Mouse (Mus musculus) ES-Bruce4 (cell line): ENCODE measurements around the gene Acot11. TPM values are rescaled to one million over a fixed set of nuclear protein-coding genes. Genes with fewer than 3 reads are reported as not detected.
"Not testable (repeated sequence)": the region's sequence is repeated elsewhere in the genome, so short reads cannot be mapped to it uniquely, and the experiment has no call there.

Experiments used
- H3K27ac ChIP-seq: 2 replicates; pipeline ENCODE4 v1.5.1; 2012; ENCODE audit warnings: low read length, inconsistent platforms; ENCODE audit not compliant: insufficient read depth
- H3K27me3 ChIP-seq: 2 replicates; pipeline ENCODE4 v1.6.1; 2012; ENCODE audit warnings: mild to moderate bottlenecking, low read length, inconsistent platforms; ENCODE audit not compliant: control insufficient read depth, poor library complexity, insufficient read depth, severe bottlenecking
- H3K36me3 ChIP-seq: 2 replicates; pipeline ENCODE4 v1.6.1; 2012; ENCODE audit warnings: inconsistent platforms, mild to moderate bottlenecking, low read length, moderate library complexity; ENCODE audit not compliant: control insufficient read depth, poor library complexity, insufficient read depth, severe bottlenecking
- H3K4me1 ChIP-seq: one replicate; pipeline ENCODE4 v1.8.1; 2011; ENCODE audit warnings: low read length; ENCODE audit not compliant: control insufficient read depth, insufficient read depth
- H3K4me3 ChIP-seq: 2 replicates; pipeline ENCODE4 v1.5.1; 2011; ENCODE audit warnings: low read depth, mild to moderate bottlenecking, low read length
- H3K9ac ChIP-seq: 2 replicates; pipeline ENCODE4 v1.6.1; 2012; ENCODE audit warnings: low read depth, mild to moderate bottlenecking, inconsistent platforms; ENCODE audit not compliant: poor library complexity, severe bottlenecking
- H3K9me3 ChIP-seq: replicated peaks from 2 replicates; pipeline ENCODE4 v1.6.1; 2012; ENCODE audit warnings: mild to moderate bottlenecking, low read length, inconsistent platforms; ENCODE audit not compliant: control insufficient read depth, poor library complexity, insufficient read depth, severe bottlenecking
- CTCF ChIP-seq: IDR thresholded peaks from one replicate; pipeline ENCODE4 v1.8.1; 2011; ENCODE audit warnings: low read depth, low read length
- EP300 ChIP-seq: IDR thresholded peaks from 2 replicates; pipeline ENCODE4 v1.6.1; 2011; ENCODE audit warnings: low read depth, low read length; ENCODE audit not compliant: insufficient read depth
- POLR2A ChIP-seq: IDR thresholded peaks from one replicate; pipeline ENCODE4 v1.8.1; 2011; ENCODE audit warnings: low read length; ENCODE audit not compliant: insufficient read depth
- polyA plus RNA-seq: library from polyadenylated mRNA; stranded (reverse); fragments of >200 nt; gene quantifications from 2 replicates; pipeline ENCODE4 v1.2.4, GENCODE M21; 2011; ENCODE audit warnings: low read depth; ENCODE audit not compliant: missing spikeins, insufficient read depth, insufficient read length

The Acot11 gene
- polyA plus RNA-seq, 1 experiment = 3.8 TPM

DNA sequence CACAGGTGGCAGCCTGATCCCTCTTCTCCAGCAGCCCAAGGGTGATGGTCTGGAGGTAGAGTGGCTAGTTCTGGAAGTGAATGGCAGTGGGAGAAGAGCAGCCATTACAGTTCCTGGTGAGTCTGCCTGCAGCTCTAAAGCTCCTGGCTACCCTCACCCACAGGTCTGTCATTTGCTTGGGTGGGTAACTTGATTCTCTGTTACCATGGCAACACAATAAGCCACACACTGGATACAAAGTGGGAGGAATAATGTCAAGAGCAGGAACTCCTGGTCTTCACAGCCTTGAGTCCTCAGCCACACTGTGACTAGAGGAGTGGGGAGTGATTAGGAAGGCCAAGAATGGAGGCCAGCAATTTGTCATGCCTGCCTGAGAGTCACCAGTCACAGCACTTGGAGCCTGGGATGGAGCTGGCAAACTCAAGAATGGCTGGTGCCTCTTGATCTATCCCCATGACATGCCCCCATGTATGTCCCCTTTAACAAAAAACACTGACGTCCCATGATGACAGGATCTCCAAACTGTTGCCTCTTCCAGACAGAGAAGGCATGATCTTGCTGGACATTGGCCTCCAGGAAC is 57.7 kb downstream of the Acot11 start:
- no peaks in the 10 kb centered on the region for H3K9me3 ChIP-seq
- H3K4me3 ChIP-seq = no peak overlapping the region
- no peak overlapping the region for H3K9ac ChIP-seq
- H3K27me3 ChIP-seq = no peaks in the 10 kb centered on the region
- no peaks in the 10 kb centered on the region for H3K36me3 ChIP-seq
- TF ChIP-seq EP300 = no peak
- TF ChIP-seq POLR2A = no peak
- no peak overlapping the region for H3K27ac ChIP-seq
- H3K4me1 ChIP-seq = no peaks in the 10 kb centered on the region

DNA sequence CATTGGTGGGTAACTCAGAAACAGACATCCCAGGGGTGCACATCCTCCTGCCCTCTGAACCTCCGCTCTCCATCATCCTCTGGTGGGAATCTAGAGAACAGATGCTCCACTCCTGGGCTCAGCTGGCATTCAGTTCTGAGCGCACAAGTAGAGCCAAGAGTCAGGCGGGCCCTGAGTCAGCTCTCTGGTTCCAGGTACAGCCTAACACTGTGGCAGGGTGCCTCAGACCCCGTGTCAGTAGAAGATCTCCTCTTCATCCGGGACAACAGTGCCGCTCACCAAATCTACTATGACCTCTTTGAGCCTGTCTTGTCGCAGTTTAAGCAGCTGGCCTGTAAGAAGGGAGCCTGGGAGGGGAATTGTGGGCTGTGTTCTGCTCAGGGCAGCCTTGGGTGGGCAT is 58.9 kb downstream of the Acot11 start:
- Histone ChIP-seq H3K9ac (no peak overlapping the region), H3K4me1 (no peaks in the 10 kb centered on the region), H3K9me3 (no peaks in the 10 kb centered on the region), H3K4me3 (no peak overlapping the region), H3K36me3 (no peaks in the 10 kb centered on the region), H3K27me3 (no peaks in the 10 kb centered on the region), H3K27ac (no peak overlapping the region)
- no peak for TF ChIP-seq EP300
- no peak for TF ChIP-seq POLR2A
- TF ChIP-seq CTCF = no peak

DNA sequence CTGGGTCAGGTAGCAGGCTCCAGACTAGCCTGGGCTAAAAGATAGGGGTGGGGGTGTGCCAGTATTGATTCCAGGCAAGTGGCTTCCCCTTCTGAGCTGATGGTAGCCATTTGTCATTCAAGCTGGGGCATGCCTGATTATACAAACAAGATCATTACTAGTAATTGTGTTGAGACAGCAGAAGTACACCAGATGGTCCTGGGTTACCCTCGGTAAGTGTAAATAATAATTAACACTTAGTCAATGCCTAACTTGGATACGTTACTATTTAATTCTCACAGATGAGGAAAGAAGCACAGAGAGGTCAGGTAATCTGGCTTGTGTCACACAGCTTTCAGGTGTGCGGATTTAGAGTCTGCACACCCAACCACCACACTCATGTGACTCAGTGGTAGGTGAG is 66.9 kb downstream of the Acot11 start:
- H3K9ac ChIP-seq = no peak overlapping the region
- H3K4me3 ChIP-seq = no peak overlapping the region
- no peaks in the 10 kb centered on the region for H3K27me3 ChIP-seq
- no peak overlapping the region for H3K27ac ChIP-seq
- H3K4me1 ChIP-seq = no peaks in the 10 kb centered on the region
- no peaks in the 10 kb centered on the region for H3K36me3 ChIP-seq
- no peak for TF ChIP-seq POLR2A
- TF ChIP-seq CTCF = no peak
- no peak for TF ChIP-seq EP300
- H3K9me3 ChIP-seq = no peaks in the 10 kb centered on the region

DNA sequence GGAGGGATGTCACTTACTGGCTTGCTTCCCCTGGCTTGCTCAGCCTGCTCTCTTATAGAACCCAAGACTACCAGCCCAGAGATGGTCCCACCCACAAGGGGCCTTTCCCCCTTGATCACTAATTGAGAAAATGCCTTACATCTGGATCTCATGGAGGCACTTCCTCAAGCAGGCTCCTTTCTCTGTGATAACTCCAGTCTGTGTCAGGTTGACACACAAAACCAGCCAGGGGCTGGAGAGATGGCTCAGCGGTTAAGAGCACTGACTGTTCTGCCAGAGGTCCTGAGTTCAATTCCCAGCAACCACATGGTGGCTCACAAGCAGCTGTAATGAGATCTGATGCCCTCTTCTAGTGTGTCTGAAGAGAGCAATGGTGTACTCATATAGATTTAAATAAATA is 67.9 kb downstream of the Acot11 start:
- not testable (repeated sequence) for H3K4me1 ChIP-seq, H3K9me3 ChIP-seq, H3K36me3 ChIP-seq, H3K27ac ChIP-seq, H3K27me3 ChIP-seq, H3K9ac ChIP-seq, H3K4me3 ChIP-seq

DNA sequence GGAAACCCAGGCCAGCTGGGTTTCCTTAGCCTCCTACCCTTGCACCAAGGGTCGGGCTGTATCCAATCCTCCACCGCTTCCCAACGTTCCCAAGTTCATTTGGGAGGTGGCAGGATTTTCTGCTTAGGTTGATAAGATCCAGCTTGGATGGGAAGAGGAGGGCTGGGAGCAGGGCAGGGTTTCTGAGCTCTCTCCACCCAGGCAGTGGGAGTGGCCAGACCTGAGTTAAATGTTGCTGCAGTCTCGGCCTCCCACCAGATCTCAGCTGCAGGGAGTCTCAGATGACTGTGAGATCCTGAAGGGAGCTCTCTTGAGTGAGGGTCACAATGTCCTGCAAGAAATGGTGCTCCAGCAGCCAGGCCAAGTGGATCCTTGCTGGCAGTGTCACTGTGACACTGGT is 71.2 kb downstream of the Acot11 start, which contains the start of gene Fam151a:
TSS of gene Fam151a (plus strand) at position 254 of the 400 bp plus-strand sequence.
- Histone ChIP-seq H3K4me3 (no peak within 1 kb of the TSS), H3K4me1 (no peaks in the 10 kb centered on the region), H3K27ac (no peak within 1 kb of the TSS), H3K9ac (no peak within 1 kb of the TSS), H3K27me3 (no peaks in the 10 kb centered on the region), H3K36me3 (no peaks in the 10 kb centered on the region), H3K9me3 (no peaks in the 10 kb centered on the region)
- TF ChIP-seq CTCF (no peak), POLR2A (no peak), EP300 (no peak)

DNA sequence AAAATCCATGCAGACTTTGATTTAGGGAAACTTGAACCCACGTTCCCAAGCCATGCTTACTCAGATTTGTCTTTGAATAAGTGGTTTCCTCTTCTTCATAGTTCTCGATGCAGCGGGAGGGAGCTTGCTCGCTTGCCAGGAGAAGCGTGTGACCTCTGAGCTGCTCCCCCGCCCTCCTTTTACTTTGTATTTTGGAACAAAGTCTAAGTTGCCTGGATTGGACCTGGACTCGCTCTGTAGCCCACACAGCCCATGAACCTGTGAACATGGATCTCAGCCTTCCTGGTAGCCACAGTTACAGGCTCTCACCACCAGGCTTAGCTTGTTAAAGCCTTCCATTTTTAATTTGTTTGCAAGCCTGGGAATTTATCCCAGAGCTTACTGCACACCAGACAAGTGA is 74.0 kb downstream of the Acot11 start, which contains the start of gene Mroh7:
TSS of gene Mroh7 (minus strand) at position 112 of the 400 bp plus-strand sequence.
- no peak within 1 kb of the TSS for H3K9ac ChIP-seq
- no peaks in the 10 kb centered on the region for H3K36me3 ChIP-seq
- H3K4me1 ChIP-seq = no peaks in the 10 kb centered on the region
- no peak within 1 kb of the TSS for H3K27ac ChIP-seq
- H3K27me3 ChIP-seq = no peaks in the 10 kb centered on the region
- TF ChIP-seq POLR2A (no peak), EP300 (no peak), CTCF (no peak)
- H3K9me3 ChIP-seq = no peaks in the 10 kb centered on the region
- H3K4me3 ChIP-seq = no peak within 1 kb of the TSS
